Mouse (Mus musculus): ENCODE measurements around the gene H2afx. TPM values are rescaled to one million over a fixed set of nuclear protein-coding genes. Genes with fewer than 3 reads are reported as not detected.
"Not testable (repeated sequence)": the region's sequence is repeated elsewhere in the genome, so short reads cannot be mapped to it uniquely, and the experiment has no call there.

H2afx gene
- total RNA-seq, 4 experiments from 2014 or later = 40.3 to 44.3 (median 41.6) TPM

DNA sequence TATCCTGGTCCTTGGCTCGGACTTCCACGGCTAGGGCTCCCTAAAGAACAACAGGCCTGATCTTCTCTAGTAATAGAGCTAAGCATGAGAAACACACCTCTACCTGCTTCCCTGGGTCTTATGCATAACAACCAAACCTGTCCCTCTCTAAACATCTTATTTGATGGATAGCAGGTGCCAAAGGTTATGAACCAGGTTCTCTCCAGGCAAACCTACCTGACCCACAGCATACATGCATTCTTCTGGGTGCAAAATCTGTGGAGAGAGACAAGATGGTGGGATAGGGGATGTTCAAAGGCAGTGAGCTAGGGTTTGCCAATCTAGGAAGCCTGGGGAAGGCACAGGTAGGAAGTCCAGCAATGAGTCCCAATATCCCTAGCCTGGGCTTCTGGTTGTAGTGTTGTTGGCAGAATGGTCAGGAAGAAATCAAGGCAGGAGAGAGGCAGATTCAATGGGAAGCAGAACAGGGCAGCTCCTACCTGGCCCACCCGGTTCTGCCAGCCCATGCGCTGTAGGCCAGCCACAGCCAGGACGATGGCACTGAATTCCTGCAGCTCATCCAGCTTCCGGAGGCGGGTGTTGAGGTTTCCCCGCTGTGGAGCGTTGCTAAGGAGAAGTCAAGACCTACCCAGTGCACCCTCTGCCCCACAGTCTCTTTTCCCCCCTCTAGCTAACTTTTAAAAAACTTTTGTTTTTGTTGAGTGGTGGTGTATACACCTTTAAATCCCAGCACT is 3.1 kb downstream of the H2afx start:
- DNase-seq (ENCODE audit: low spot score in 2 of 2) = no peak

DNA sequence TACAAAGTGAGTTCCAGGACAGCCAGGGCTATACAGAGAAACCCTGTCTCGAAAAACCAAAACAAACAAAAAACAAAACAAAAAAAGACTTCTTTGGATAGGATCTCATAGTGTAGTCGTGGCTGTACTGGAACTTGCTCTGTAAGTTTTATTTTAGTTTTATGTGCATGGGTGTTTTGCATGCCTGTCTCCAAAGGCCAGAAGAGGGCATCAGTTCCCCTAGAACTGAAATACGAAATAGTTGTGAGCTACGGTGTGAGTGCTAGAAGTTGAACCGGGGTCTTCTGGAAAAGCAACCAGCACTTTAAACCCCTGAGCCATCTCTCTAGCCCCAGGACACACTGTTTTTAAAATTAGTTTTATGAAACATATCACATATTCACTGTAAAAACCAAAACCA is 4.1 kb downstream of the H2afx start:
- DNase-seq (ENCODE audit: low spot score in 2 of 2) = no peak

DNA sequence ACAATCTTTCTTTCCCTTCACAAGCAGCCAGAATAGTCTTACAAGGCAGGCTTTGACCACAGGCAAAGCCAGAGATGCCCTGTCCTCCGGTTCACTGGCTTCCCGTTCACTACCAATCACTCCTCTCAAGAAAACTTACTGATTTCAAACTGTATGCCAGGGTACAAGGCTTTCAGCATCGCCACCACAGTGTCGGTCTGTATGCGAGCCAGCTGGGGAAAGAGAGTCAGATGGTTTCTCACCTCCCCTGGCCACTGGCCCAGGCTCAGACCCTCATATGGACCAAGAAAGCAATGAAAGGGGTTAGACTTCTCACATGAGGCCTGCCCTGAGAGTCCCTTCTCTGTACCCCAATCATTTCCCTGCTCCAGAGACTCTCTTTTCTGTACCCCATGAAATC is 7.0 kb downstream of the H2afx start:
- DNase-seq (ENCODE audit: low spot score in 2 of 2) = no peak

DNA sequence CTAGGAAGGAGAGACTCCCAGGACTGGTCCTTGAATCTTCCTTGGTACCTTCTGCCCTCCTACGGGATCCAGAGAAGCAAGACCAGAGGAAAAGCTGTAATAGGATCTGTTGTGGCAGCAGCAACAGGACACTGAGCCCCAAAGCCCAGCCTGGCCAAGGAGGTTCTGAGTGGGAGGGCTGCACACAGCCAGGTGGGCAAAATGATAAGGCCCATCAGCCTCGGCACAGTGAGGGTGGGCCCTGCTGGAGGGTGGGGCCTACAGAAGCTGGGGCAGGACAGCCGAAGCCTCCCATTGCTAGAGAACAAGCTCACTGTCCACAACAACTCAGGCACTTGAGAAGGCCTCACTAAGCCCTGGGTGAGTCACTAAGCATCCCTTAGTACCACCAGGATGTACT is 7.7 kb downstream of the H2afx start:
- no peak for DNase-seq (ENCODE audit: low spot score in 2 of 2)

DNA sequence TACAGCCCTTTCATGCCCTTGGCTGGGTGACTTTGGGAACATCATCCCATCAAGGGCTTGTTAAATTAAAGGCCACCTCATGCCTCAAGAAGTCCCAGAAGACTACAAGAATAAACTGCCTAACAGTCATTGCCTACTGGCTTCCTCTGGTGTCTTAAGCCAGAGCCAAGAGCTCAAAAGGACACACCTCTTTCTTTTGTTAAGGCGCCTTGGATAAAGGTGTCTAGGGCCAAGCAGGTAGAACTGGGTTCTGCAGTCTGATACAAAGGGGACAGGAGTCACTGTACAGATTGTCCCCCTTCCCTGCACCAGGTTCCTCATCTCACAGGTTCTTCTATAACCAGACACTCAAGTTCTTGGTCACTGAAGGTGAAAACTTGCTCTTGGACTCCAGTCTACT is 8.1 kb downstream of the H2afx start:
- no peak for DNase-seq (ENCODE audit: low spot score in 2 of 2)

DNA sequence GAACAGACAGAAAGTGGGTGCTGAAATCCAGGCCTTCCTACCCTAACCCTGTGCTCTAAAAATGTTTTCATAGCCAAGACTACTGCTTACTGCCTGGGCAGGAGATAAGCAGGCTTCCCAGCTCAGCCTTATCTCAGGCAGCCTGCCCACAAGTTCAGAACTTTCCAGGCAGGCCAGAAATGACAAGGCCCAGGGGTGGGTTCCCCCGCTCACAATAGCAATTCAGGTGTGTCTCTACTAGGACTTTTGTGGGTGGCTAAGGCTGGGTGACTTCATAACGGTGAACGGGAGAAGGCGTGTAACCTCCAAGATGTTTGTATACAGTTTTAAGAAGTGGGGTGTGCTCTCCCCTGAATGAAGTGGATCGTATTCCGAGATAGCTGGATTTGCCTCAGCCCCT is 8.8 kb downstream of the H2afx start:
- no peak for DNase-seq (ENCODE audit: low spot score in 2 of 2)

DNA sequence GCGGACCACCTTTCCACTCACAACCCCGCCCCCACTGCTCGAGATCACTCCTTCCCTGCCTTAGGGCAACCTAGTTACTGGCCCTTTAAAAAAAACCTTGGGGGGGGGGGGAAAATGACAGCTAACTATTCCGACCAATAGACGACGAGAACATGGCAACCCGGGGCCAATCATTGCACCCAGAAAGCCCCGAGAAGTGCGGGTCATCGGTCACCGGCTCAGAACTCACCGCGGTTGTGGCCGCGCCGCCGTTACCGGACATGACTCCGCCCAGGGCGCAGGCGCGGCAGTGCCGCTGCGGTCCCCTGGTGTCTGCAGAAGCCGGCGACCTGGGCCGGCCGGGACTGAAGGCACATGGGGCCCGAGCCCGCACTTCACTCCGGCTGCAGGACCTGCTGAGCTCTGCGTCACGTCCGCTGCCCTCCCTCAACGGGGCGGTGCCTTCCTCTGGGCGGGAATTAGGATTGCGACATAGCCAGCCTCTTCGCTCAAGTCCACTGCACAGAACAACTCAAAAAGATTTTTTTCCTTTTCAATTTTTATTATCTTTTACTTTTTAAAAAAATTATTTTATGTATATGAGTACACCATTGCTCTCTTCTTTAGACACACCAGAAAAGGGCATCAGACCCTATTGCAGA is 9.4 kb downstream of the H2afx start, which contains the start of gene Hmbs:
Hmbs (minus strand) TSS at position 448 of the 641 bp plus-strand sequence.
- DNase-seq (ENCODE audit: low spot score in 2 of 2) = peak; percentile 82 to 84

DNA sequence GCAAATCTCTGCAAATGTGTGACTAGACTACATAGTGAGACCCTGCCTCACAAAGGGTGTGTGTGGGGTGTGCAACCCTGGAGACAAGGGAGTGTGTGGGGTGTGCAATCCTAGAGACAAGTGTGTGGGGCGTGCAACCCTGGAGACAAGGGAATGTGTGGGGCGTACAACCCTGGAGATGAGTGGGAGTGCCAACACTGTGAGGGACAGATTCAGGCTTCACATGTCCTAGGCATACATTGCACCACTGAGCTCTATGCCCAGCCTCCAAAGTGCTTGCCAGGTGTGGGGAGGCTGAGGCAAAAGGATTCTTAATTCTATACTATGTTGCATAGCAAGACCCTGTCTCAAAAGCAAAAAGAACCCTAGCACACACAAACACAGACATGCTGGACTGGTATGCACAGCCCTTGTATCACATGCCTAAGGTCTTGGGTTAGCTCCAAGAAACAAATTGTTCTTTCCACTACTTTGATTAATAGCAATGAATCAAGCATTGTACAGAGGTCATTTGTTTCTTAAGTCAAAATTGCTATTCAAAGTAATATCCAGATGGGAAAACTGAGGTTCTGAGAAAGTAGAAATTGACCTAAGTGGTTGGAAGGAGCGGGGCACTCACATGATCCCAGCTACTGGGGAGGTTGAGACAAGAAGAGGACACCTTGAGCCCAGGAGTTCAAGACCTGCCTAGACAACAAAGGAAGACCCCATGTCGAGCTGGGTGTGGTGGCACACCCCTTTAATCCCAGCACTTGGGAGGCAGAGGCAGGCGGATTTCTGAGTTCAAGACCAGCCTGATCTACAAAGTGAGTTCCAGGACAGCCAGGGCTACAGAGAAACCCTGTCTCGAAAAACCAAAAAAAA is 11.3 kb downstream of the H2afx start:
- peak in 1 of 2 experiments; percentile 50 for DNase-seq (ENCODE audit: low spot score in 2 of 2)

DNA sequence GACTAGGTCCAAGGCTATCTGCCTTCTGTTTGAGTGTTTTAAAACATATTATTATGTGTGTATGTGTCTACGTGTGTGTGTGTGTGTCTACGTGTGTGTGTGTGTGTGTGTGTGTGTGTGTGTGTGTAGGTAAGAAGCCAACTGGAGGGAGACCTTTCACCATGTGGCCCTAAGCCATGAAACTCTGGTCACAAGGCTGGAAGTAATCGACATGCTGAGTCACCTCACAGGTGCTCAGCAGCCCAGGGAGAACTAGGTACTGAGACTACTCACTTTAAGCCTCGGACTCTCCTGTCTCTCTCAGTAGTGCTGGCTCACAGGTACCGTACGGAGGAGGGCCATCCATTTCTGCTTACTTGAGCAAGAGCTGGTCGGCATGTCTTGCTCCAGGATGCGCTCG is 12.7 kb downstream of the H2afx start:
- DNase-seq (ENCODE audit: low spot score in 2 of 2) = no peak

DNA sequence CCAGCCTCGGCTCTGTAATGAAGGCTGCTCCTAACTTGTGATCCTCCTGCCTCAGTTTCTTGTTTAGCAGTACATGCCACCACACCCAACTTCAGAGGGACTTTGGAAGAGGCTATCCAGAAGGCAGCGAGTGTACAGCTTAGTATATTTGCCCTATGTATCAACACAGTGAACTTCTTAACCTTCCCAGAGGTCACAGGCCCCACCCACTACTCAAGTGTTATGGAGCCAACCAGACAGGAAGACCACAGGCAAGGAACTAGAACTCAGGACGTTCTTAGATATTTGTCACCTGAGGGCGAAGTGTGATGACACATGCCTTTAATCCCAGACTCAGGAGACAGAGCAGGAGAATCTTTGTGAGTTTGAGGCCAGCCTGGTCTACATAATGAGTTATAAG is 13.1 kb downstream of the H2afx start:
- DNase-seq (ENCODE audit: low spot score in 2 of 2) = no peak

DNA sequence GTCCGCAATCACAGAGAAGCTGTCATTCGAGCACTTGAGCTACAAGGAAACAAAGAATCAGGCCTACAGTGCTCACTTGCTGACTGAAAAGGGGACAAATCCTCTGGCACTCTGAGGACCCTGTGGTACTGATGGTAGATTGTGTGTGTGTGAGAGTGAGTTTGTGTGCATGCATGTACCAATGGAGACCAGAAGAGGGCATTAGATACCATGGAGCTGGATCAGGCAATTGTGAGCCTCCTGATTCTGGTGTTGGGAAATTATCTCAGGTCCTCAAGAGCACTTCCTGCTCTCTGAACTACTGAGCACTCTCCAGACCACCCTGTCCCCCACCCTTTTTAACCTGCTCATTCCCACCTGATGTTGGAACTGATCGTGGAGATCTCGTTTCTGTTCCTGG is 14.1 kb downstream of the H2afx start:
- DNase-seq (ENCODE audit: low spot score in 2 of 2) = no peak

DNA sequence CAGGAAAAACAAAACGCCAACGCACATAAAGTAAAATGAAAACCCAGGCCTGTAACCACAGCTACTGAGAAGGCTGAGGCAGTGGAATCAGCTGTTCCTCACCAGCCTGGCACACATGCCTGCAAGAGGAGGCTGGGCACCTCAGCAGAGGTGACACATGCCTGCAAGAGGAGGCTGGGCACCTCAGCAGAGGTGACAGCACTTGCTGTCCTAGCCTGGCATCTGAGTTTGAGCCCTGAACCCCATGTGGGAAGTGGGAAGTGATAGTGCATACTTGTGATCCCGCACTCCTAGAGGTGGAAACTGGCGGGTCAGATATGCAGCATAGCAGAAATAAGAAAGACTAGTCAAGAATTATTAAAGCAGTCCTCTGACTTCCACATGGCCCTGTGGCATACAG is 16.9 kb downstream of the H2afx start:
- no peak for DNase-seq (ENCODE audit: low spot score in 2 of 2)

DNA sequence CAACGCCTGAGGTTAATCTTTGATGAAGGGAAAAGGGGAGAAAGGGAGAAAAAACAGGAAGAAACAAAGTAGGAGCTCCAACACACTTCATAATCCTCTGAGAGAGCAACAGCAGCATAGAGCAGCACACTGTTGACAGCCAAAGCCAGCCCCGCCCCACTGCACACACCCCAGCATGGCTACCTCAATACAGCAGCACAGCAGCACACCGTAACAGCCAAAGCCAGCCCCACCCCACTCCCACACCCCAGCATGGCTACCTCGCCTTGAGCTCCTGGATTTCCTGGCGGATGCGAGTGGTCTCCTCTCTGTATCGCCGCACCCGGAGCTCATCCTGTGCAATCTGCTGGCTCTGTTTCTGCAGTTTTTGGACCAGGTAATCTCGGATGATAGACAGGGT is 17.8 kb downstream of the H2afx start:
- no peak for DNase-seq (ENCODE audit: low spot score in 2 of 2)

DNA sequence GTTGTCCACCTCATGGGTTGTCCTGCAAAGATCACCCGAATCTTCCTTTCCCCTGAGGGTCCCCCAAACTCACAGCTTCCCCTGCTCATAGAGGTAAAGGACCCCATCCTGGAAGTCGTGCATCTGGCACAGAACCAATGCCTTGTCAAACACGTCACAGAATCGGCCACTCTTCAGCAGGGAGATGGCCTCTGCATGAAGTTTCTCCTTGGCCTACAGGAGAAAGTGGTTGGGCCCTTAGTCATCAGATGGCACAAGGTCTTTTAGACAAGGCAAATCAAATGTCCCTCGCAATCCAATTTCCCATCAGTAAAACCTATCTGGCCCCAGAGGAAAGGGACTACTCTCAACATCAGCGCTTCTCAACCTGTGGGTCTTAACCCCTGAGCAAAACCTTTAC is 18.6 kb downstream of the H2afx start:
- DNase-seq (ENCODE audit: low spot score in 2 of 2) = no peak

DNA sequence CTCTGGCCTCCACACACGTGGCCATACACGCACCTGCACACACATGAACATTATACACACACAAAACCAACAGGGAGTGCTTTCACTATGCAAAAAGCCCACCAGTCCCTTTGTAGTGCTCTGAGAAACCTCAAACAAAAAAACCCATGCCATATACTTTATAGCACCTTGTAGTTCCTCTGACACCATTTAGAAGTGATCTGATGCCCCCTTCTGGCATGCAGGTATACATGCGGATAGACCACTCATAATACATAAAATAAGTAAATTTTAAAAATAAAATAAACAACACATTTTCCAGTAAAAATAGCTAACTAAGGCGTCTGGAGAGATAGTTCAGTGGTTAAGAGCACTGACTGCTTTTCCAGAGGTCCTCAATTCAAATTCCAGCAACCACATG is 22.7 kb downstream of the H2afx start:
- DNase-seq (ENCODE audit: low spot score in 2 of 2) = no peak

DNA sequence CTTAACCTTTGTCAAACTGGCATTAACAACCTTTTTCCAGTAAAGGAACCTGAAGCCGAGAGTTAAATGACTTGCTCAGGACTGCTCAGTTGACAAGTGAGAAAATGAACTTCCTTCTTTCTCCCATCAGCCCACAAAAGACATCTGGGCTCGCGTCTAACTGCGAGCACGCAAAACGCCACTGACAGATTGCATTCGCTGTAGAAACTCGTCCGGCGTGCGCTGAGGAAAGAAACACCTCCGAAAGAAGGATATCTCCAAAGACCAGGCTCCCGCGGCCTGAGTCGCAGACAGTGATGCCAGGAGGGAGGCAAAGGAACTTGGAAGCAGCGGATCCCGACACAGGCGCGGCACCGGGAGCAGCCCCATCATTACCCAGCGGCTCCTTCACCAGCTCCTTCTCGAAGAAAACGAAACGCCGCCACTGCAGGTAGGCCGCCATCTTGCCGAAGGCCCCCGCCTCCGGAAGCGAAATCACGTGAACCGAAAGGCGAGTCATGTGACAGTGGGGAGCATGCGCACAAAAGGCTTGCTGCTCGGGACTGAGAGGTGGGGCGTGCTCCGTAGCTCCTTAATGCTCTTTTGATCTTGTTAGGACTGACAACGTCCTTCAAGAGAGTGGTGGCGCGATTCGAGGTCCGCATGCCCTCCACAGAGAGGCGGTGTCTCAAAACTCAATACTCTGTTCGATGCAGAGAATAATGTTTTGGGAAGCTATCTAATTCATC is 26.9 kb downstream of the H2afx start, which contains the start of gene Vps11:
Vps11 (minus strand) TSS at position 481 of the 728 bp plus-strand sequence.
- DNase-seq (ENCODE audit: low spot score in 2 of 2) = peak; percentile 90 to 95

DNA sequence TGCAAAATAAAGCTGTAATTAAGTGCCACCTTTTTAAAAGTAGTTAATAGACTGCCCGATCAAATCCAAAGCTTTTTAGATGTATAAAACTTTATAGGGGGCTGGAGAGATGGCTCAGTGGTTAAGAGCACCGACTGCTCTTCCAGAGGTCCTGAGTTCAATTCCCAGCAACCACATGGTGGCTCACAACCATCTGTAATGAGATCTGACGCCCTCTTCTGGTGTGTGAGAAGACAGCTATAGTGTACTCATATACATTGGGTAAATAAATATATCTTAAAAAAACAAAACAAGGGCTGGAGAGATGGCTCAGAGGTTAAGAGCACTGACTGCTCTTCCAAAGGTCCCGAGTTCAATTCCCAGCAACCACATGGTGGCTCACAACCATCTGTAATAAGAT is 27.4 kb downstream of the H2afx start:
- DNase-seq (ENCODE audit: low spot score in 2 of 2) = not testable (repeated sequence)

DNA sequence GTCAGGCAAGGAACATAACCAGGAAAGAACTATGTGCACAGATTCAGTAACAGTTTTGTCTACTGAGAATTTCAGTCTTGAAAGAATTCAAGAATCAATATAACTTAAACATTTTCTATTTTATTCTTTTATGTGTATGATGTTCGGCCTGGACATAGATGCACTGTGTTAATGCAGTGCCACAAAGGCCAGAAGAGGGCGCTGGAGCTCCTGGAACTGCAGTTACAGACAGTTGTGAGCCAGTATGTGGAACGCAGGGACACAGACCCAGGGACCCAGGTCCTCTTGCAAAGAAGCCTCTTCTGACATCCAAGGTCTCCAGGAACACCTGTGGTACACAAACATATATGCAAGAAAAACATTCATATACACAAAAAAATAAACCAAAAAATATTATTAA is 30.0 kb downstream of the H2afx start:
- no peak for DNase-seq (ENCODE audit: low spot score in 2 of 2)

DNA sequence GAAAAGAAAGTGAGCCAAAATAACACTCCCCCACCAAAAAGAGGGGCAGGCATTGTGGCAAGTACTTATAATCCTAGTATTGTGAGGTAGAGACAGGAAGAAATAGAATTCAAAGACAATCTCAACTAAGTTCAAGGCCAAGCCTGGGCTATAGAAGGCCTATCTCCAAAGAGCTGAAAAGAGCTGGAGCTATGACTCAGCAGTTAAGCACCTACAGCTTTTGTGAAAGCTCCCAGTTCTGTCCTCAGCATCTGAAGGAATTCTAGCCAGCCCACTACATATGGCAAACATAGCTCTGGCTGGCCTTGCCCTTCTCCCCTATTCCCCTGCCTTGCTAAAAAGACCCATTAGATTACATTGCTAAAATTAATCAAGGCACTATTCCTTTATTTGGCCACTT is 38.9 kb downstream of the H2afx start:
- no peak for DNase-seq (ENCODE audit: low spot score in 2 of 2)

DNA sequence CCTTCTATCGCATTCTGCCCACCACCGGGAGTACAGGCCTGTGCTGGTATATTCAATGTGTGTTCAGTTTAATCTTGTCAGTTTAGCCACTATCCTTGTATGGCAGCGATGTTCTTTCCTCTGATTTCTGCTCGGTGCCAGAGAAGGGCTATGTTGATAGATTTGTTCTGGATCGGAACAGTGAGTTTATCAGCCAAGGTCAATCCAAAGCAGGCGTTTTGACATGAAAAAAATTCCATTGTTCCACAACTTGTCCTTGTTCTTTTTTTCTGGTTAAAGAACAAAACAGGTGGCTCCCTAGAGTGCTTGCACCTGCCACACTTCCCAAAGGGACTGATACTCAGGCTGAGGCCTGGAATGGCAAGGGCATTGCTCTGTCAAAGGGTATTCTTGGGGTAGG is 41.6 kb downstream of the H2afx start:
- DNase-seq (ENCODE audit: low spot score in 2 of 2) = no peak

DNA sequence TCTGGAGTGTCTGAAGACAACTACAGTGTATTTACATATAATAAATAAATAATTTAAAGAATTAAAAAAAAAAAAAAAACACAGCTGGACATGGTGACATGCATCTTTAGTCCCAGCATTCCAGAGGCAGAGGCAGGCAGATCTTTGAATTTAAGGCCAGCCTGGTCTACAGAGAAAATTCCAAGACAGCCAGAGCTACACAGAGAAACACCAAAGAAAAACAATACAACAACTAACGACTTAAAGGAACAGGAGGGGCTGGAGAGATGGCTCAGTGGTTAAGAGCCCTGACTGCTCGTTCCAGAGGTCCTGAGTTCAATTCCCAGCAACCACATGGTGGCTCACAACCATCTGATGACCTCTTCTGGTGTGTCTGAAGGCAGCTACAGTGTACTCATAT is 42.8 kb downstream of the H2afx start:
- DNase-seq (ENCODE audit: low spot score in 2 of 2) = not testable (repeated sequence)
